Mouse (Mus musculus): ENCODE measurements around the gene Ncoa6. TPM values are rescaled to one million over a fixed set of nuclear protein-coding genes. Genes with fewer than 3 reads are reported as not detected.

Ncoa6 gene
- polyA plus RNA-seq, 1 experiment from 2014 or later, result 10.6 TPM

DNA sequence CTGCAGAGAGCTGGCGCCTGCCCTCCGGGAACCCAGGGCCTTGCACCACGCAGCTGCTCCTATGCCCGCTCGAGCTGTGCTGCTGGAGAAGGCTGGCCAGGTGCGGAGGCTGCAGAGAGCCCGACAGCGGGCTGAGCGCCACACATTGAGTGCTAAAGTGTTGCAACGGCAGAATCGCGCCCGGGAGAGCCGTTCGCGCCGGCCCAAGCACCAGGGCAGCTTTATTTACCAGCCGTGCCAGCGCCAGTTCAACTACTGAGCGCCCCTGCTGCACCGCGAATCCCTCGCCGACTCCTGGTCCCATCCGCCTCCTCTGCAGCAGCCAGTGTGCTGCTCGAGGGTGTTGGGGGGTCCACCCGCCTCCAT is 87.2 kb downstream of the Ncoa6 start:
- 34% methylated on average over 27 of the region's 27 CpGs for WGBS
- H3K4me1 ChIP-seq (replicated peaks; ENCODE audit: control insufficient read depth, insufficient read depth), result 0 out of 2 replicates have a peak, but pooled peaks cover 4% of the 10 kb centered on the region
- DNase-seq (ENCODE audit: low spot score) (no peak), ATAC-seq (ENCODE audit: low FRiP score, low TSS enrichment) (no peak)
- TF ChIP-seq EP300 (optimal IDR thresholded peaks at IDR 0.05) (no peak), CTCF (IDR thresholded peaks at IDR 0.05; ENCODE audit: low read depth) (no peak)
- no peaks in the 10 kb centered on the region for H3K27me3 ChIP-seq (ENCODE audit: control insufficient read depth, insufficient read depth, low read length)
- no peak overlapping the region for H3K9ac ChIP-seq (ENCODE audit: low read length)
- H3K4me2 ChIP-seq (replicated peaks; ENCODE audit: low read depth), result no peak overlapping the region
- no peaks in the 10 kb centered on the region for H3K9me3 ChIP-seq (ENCODE audit: control insufficient read depth, low read length)
- H3K36me3 ChIP-seq (ENCODE audit: control insufficient read depth, insufficient read depth, low read length), result peaks cover 9% of the 10 kb centered on the region
- no peak overlapping the region for H3K4me3 ChIP-seq (ENCODE audit: low read depth, low read length)
- H3K27ac ChIP-seq (replicated peaks), result no peak overlapping the region

DNA sequence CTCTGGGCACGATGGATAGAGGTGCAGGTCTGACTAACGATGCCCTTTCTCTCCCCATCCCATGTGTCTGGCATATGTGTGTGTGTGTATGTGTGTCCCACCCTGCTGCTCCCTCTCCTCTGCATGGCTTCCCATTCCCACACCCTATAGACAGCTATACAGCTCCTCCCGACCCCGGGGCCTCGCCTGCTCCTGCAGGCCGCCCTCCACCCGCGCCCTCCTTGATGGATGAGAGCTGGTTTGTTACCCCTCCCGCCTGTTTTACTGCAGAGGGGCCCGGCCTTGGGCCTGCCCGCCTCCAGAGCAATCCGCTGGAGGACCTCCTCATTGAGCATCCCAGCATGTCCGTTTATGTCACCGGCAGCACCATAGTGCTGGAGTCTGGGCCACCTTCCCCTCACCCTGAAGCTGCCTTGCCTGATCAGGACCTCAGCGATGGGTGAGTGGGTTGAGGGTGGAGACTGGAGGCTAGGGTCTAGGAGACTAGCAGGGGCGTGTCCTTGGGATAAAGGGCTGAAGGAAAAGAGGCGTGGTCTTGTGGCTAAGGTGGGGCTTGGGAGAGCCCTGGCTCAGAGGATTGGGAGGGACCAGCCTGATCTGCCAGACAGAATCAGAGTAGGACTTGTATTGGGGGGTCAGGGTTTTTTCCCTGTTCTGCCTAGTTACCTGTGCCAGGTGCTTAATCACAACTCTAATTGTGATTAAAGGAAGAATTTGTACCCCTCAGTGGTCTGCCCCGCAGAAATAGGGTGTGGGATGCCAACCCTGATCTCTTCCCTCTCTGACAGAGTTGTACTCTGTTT is 87.8 kb downstream of the Ncoa6 start:
- H3K9ac ChIP-seq (ENCODE audit: low read length), result no peak overlapping the region
- H3K4me3 ChIP-seq (ENCODE audit: low read depth, low read length), result no peak overlapping the region
- ATAC-seq (ENCODE audit: low FRiP score, low TSS enrichment), result no peak
- H3K27ac ChIP-seq (replicated peaks), result no peak overlapping the region
- DNase-seq (ENCODE audit: low spot score), result peak; percentile 19
- no peak for TF ChIP-seq CTCF (IDR thresholded peaks at IDR 0.05; ENCODE audit: low read depth)
- no peak for TF ChIP-seq EP300 (optimal IDR thresholded peaks at IDR 0.05)
- 47% methylated on average over 18 of the region's 18 CpGs for WGBS
- H3K36me3 ChIP-seq (ENCODE audit: control insufficient read depth, insufficient read depth, low read length), result peaks cover 9% of the 10 kb centered on the region
- no peaks in the 10 kb centered on the region for H3K27me3 ChIP-seq (ENCODE audit: control insufficient read depth, insufficient read depth, low read length)
- no peaks in the 10 kb centered on the region for H3K9me3 ChIP-seq (ENCODE audit: control insufficient read depth, low read length)
- H3K4me1 ChIP-seq (replicated peaks; ENCODE audit: control insufficient read depth, insufficient read depth), result peaks cover 4% of the 10 kb centered on the region; the same call in 1 of the 2 replicates
- no peak overlapping the region for H3K4me2 ChIP-seq (replicated peaks; ENCODE audit: low read depth)

DNA sequence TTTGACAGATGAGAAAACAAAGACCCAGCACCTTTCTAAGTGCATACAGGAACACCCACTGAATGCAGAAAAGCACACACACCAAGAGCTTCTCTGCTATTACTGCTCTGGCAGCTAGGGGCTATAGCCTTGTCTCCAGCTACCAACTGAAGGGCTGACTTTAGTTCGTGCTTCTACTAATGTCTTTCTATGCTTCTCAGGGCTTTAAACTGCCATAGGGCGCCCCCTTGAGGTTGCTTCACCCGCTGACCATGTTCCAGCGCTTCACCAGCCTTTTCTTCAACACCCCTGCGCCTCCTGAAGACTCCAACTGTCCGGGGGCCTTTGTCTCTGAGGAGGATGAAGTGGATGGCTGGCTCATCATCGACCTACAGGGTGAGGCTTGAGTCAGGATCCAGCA is 88.6 kb downstream of the Ncoa6 start:
- DNase-seq (ENCODE audit: low spot score) (peak; percentile 86), ATAC-seq (ENCODE audit: low FRiP score, low TSS enrichment) (peak; percentile 27; the same call in 1 of the 2 replicates)
- H3K9me3 ChIP-seq (ENCODE audit: control insufficient read depth, low read length), result no peaks in the 10 kb centered on the region
- TF ChIP-seq EP300 (optimal IDR thresholded peaks at IDR 0.05), result no peak
- peak; percentile 90 for TF ChIP-seq CTCF (IDR thresholded peaks at IDR 0.05; ENCODE audit: low read depth)
- H3K27ac ChIP-seq (replicated peaks), result no peak overlapping the region
- no peak overlapping the region for H3K4me2 ChIP-seq (replicated peaks; ENCODE audit: low read depth)
- H3K9ac ChIP-seq (ENCODE audit: low read length), result no peak overlapping the region
- WGBS, result 28% methylated on average over 7 of the region's 7 CpGs
- no peak overlapping the region for H3K4me3 ChIP-seq (ENCODE audit: low read depth, low read length)
- H3K27me3 ChIP-seq (ENCODE audit: control insufficient read depth, insufficient read depth, low read length), result no peaks in the 10 kb centered on the region
- H3K4me1 ChIP-seq (replicated peaks; ENCODE audit: control insufficient read depth, insufficient read depth), result peaks cover 4% of the 10 kb centered on the region; the same call in 1 of the 2 replicates
- H3K36me3 ChIP-seq (ENCODE audit: control insufficient read depth, insufficient read depth, low read length), result peaks cover 9% of the 10 kb centered on the region

DNA sequence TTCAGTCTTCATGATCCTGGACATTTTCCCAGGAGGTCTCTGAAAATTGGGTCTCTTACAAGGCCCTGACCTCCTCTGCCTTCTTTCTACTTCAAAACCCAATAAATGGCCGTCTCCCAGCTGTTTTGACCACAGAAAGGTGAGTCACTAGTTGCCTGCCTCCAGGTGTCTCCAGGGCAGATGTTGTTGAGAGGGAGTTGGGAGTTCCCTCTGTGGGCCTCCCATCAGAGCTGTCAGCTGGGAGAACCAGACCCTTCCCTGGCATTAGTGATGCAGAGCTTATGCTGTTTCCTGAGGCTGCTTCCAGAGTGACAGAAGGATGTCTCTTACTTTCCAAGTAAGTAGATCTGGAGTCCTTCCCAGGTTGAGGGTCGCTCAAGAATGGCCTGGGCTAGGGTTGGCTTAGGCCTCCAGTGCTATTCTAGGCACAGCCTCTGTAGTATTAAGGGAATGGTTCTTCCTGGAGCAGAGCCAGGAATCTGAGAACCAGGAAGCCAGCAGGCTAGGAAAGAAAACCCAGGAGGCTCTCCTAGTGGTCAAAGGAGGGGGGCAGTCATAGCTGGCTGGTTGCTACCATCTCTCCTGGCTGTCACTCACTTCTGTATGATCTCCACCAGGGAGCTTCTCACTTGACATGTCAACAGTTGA is 90.8 kb downstream of the Ncoa6 start:
- peak overlapping the region; percentile 99 for H3K27ac ChIP-seq (replicated peaks)
- TF ChIP-seq EP300 (optimal IDR thresholded peaks at IDR 0.05), result no peak
- peak; percentile 43 for TF ChIP-seq CTCF (IDR thresholded peaks at IDR 0.05; ENCODE audit: low read depth)
- H3K4me3 ChIP-seq (ENCODE audit: low read depth, low read length), result peak overlapping the region; percentile 84
- DNase-seq (ENCODE audit: low spot score), result peak; percentile 46
- peak overlapping the region; percentile 86 for H3K4me2 ChIP-seq (replicated peaks; ENCODE audit: low read depth)
- H3K36me3 ChIP-seq (ENCODE audit: control insufficient read depth, insufficient read depth, low read length), result peaks cover 3% of the 10 kb centered on the region
- 47% methylated on average over 2 of the region's 2 CpGs for WGBS
- peaks cover 4% of the 10 kb centered on the region; the same call in 1 of the 2 replicates for H3K4me1 ChIP-seq (replicated peaks; ENCODE audit: control insufficient read depth, insufficient read depth)
- no peak overlapping the region for H3K9ac ChIP-seq (ENCODE audit: low read length)
- H3K9me3 ChIP-seq (ENCODE audit: control insufficient read depth, low read length), result no peaks in the 10 kb centered on the region
- H3K27me3 ChIP-seq (ENCODE audit: control insufficient read depth, insufficient read depth, low read length), result no peaks in the 10 kb centered on the region
- no peak for ATAC-seq (ENCODE audit: low FRiP score, low TSS enrichment)

DNA sequence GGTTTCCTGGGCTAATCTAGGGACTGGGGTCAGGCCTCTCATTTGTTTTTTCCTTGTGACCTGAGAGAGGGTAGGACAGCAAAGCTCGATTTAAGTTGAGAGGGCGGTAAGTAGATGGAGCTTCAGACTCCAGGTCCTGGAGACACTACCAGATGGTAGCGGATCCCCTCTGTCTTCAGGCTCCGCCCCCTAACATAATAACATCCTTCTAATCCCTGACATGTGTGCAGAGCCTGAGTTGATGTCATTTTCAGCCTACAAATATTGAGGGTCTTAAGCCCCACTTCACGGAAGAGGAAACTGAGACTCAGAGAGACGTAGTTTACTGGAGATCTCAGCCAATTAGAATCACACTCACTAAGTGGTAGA is 91.4 kb downstream of the Ncoa6 start:
- no peaks in the 10 kb centered on the region; the same call in 1 of the 2 replicates for H3K36me3 ChIP-seq (ENCODE audit: control insufficient read depth, insufficient read depth, low read length)
- no peaks in the 10 kb centered on the region for H3K27me3 ChIP-seq (ENCODE audit: control insufficient read depth, insufficient read depth, low read length)
- H3K4me3 ChIP-seq (ENCODE audit: low read depth, low read length), result peak overlapping the region; percentile 84
- peak overlapping the region; percentile 93; the same call in 1 of the 2 replicates for H3K9ac ChIP-seq (ENCODE audit: low read length)
- DNase-seq (ENCODE audit: low spot score) (no peak), ATAC-seq (ENCODE audit: low FRiP score, low TSS enrichment) (0 out of 2 replicates have a peak, but pooled peaks have one; percentile 0)
- no peak for TF ChIP-seq EP300 (optimal IDR thresholded peaks at IDR 0.05)
- H3K9me3 ChIP-seq (ENCODE audit: control insufficient read depth, low read length), result no peaks in the 10 kb centered on the region
- peak overlapping the region; percentile 99 for H3K27ac ChIP-seq (replicated peaks)
- 15% methylated on average over 6 of the region's 6 CpGs for WGBS
- H3K4me1 ChIP-seq (replicated peaks; ENCODE audit: control insufficient read depth, insufficient read depth), result peaks cover 4% of the 10 kb centered on the region; the same call in 1 of the 2 replicates
- H3K4me2 ChIP-seq (replicated peaks; ENCODE audit: low read depth), result peak overlapping the region; percentile 86

Data from stomach, postnatal 0 days (tissue).